Mouse (Mus musculus) embryonic facial prominence, embryonic 12.5 days (tissue): ENCODE measurements around the gene Aldh16a1. TPM values are rescaled to one million over a fixed set of nuclear protein-coding genes. Genes with fewer than 3 reads are reported as not detected.

ENCODE experiments used
- ATAC-seq: fragments of 200-750 bp; cut with Nextera tagmentation; 2 replicates; pipeline ENCODE4 v1.8.0; 2017; ENCODE audit not compliant: insufficient number of reproducible peaks, insufficient read depth, low FRiP score, low TSS enrichment
- H3K27ac ChIP-seq: fragments of 300-500 bp; sonication (generic); 2 replicates; pipeline ENCODE4 v1.5.1; 2016; ENCODE audit warnings: mild to moderate bottlenecking
- H3K27me3 ChIP-seq: fragments of 300-500 bp; sonication (generic); 2 replicates; pipeline ENCODE4 v1.6.1; 2016; ENCODE audit warnings: mild to moderate bottlenecking, moderate library complexity
- H3K36me3 ChIP-seq: fragments of 300-500 bp; sonication (generic); 2 replicates; pipeline ENCODE4 v1.6.1; 2016; ENCODE audit warnings: mild to moderate bottlenecking
- H3K4me1 ChIP-seq: fragments of 300-500 bp; sonication (generic); 2 replicates; pipeline ENCODE4 v1.6.1; 2016
- H3K4me2 ChIP-seq: fragments of 300-500 bp; sonication (generic); replicated peaks from 2 replicates; pipeline ENCODE4 v1.6.1; 2016; ENCODE audit warnings: mild to moderate bottlenecking, moderate library complexity
- H3K4me3 ChIP-seq: fragments of 300-500 bp; sonication (generic); 2 replicates; pipeline ENCODE4 v1.5.1; 2016; ENCODE audit warnings: mild to moderate bottlenecking
- H3K9ac ChIP-seq: fragments of 300-500 bp; sonication (generic); 2 replicates; pipeline ENCODE4 v1.6.1; 2016; ENCODE audit warnings: mild to moderate bottlenecking, moderate library complexity
- H3K9me3 ChIP-seq: fragments of 300-500 bp; sonication (generic); 2 replicates; pipeline ENCODE4 v1.6.1; 2016; ENCODE audit warnings: mild to moderate bottlenecking, moderate library complexity
- WGBS: fragments of 180-500 bp; shearing (Covaris S2); methylation state at CpG from one replicate; pipeline ENCODE4 v1.1.7; 2016; 5-methylcytosine and 5-hydroxymethylcytosine counted together
- polyA plus RNA-seq: library from polyadenylated mRNA; unstranded; fragments of >200 nt; fragmentation: Nextera tagmentation; extraction: Ambion mirVana; gene quantifications from 2 replicates; pipeline ENCODE4 v1.2.1, GENCODE M21; 2016

The Aldh16a1 gene
- polyA plus RNA-seq, 1 experiment from 2014 or later = 43.8 TPM

DNA sequence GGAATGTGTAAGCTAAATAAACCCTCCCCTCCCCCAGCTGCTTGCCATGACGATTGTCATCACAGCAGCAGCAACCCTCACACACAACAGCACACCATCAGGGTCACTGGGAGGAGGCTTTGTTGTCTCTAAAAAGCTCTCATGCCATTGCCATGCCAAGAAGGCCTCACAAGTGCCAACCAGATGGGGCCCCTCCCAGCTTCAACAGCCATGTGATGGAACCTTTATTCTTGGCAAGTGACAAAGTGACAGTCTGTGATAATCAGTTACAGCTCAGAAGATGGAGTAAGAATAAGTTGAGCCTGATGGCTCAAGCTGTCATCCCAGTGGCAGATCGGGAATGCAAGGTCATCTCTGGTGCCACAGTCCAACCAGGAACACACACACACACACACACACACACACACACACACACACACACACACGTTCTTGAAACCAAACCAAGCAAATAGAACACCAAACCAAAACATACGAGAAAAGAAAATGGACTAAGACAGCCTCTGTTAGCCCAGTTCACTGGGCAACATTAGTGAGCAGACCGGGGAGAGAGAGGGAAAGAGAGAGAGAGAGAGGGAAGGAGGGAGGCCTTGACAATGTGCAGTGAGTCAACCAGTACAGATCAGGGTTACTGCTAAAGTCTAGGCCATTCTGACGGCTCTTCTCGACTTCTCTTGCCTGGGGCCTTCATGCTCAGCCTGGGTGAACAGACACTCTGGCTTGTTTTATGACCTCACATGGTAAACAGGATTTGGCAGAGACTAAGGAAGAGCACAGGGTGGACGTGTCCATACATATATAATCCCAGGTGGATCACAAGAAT, 14.3 kb downstream of the Aldh16a1 start:
- H3K4me3 ChIP-seq = no peak overlapping the region
- peaks cover 7% of the 10 kb centered on the region; the same call in 1 of the 2 replicates for H3K4me1 ChIP-seq
- H3K9ac ChIP-seq = no peak overlapping the region
- no peak overlapping the region for H3K4me2 ChIP-seq
- H3K27me3 ChIP-seq = peaks cover 7% of the 10 kb centered on the region; the same call in 1 of the 2 replicates
- H3K27ac ChIP-seq = no peak overlapping the region
- H3K9me3 ChIP-seq = no peaks in the 10 kb centered on the region
- peaks cover 31% of the 10 kb centered on the region for H3K36me3 ChIP-seq
- ATAC-seq = no peak
- WGBS = 76% methylated on average over 8 of the region's 8 CpGs

DNA sequence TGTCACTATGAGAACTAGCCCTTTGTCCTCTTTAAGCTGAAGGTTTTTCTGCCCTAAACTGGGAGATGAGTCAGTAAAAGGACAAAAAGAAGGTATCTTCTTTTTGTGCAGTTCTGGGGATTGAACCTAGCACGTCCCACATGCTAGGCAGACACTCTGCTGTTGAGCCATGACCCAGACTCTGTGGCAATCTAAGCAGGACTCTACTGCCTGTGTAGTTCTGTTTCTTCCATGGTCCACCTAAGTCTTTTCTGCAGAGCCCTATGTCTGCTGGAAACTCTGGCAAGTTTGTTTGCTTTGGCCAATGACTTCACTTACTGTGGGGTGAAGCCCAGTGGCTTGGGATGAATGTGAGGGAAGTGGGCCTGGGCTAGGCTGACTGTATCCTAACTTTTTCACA, 16.0 kb downstream of the Aldh16a1 start:
- H3K27me3 ChIP-seq = peaks cover 13% of the 10 kb centered on the region; the same call in 1 of the 2 replicates
- peaks cover 14% of the 10 kb centered on the region for H3K36me3 ChIP-seq
- H3K4me2 ChIP-seq = no peak overlapping the region
- ATAC-seq = no peak
- 82% methylated on average over 1 of the region's 1 CpGs for WGBS
- H3K4me3 ChIP-seq = no peak overlapping the region
- H3K27ac ChIP-seq = no peak overlapping the region
- peaks cover 7% of the 10 kb centered on the region; the same call in 1 of the 2 replicates for H3K4me1 ChIP-seq
- H3K9me3 ChIP-seq = no peaks in the 10 kb centered on the region
- 0 out of 2 replicates have a peak overlapping the region, but pooled peaks have one; percentile 0 for H3K9ac ChIP-seq

DNA sequence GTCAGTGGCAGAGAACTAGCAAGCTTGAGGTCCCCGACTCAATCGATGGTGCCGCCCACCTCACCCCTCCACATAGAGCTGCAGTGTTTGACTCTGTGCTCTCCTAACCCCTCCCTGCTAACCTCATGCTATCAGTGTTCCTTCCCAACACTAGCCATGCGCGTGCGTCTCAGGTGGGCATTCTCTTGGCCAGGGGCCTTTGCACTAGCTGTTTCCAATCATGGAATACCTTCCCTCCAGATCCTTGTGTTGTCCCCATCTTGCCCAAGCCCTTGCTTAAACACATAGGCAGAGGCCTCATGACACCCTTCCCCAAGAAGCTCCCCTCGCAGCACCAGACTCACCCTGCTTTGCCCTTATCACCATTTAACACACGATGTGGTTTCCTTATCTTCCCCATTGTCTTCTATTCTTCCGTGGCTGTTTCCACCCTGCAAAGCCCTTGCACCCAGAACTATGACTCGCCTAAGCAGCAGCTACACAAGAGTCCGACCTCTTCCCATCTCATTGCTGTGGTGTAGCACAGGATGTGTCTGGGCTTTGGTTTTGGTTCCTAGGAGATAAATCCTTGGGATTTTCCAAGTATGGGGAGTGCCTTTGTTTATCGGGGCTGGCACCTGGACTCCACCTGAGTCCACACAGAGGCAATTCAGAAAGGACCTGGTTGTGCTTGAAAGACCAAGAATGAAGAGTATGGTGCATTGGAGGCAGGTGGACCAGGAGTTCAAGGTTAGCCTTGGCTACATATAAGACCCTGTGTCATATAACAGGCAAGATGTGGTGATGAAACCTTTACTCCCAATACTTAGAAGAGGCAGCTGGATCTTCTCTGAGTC, 17.0 kb downstream of the Aldh16a1 start:
- peaks cover 7% of the 10 kb centered on the region; the same call in 1 of the 2 replicates for H3K4me1 ChIP-seq
- H3K9me3 ChIP-seq = no peaks in the 10 kb centered on the region
- peaks cover 13% of the 10 kb centered on the region; the same call in 1 of the 2 replicates for H3K27me3 ChIP-seq
- no peak overlapping the region for H3K9ac ChIP-seq
- ATAC-seq = no peak
- H3K4me2 ChIP-seq = no peak overlapping the region
- H3K36me3 ChIP-seq = peaks cover 4% of the 10 kb centered on the region; the same call in 1 of the 2 replicates
- no peak overlapping the region for H3K4me3 ChIP-seq
- WGBS = 84% methylated on average over 12 of the region's 12 CpGs
- no peak overlapping the region for H3K27ac ChIP-seq

DNA sequence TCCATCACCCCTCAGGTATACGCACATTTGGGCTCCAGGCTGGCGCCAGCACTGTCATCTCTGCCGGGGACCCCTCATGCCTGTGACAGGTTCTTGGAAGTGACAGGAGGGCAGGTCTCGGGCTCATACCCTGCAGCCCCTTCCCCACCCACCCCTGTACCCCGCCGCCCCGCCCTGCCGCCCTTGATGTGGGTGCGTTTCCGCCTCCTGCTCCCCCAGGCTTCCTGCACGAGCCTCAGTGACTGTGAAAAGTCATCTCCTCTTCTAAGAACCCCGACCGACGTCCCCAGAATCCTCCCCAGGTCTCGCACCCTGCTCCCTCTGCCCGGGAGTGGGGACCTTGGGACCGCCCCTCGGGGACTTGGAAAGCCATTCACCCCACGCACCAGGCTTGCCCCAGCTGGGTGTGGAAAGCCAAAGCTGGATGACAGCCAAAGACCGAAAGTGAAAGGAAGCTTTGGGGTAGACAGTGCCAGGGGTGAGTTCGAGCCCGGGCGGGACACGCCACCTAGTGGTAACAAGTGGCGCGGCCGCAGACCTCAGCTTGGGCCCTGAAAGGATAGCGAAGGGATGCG, 18.3 kb downstream of the Aldh16a1 start, which contains the start of the genes Gm45713 and Flt3l:
Gm45713 (minus strand) TSS at position 239 of the 575 bp plus-strand sequence.
Flt3l (minus strand) TSS at position 440 of the 575 bp plus-strand sequence.
- WGBS = 3% methylated on average over 29 of the region's 29 CpGs
- Histone ChIP-seq H3K27me3 (peaks cover 13% of the 10 kb centered on the region; the same call in 1 of the 2 replicates), H3K4me1 (peaks cover 7% of the 10 kb centered on the region; the same call in 1 of the 2 replicates), H3K4me3 (peak within 1 kb of the TSS; percentile 47), H3K36me3 (no peaks in the 10 kb centered on the region), H3K9ac (peak within 1 kb of the TSS; percentile 69), H3K4me2 (peak within 1 kb of the TSS; percentile 61), H3K27ac (no peak within 1 kb of the TSS), H3K9me3 (no peaks in the 10 kb centered on the region)
- peak; percentile 68; the same call in 1 of the 2 replicates for ATAC-seq

DNA sequence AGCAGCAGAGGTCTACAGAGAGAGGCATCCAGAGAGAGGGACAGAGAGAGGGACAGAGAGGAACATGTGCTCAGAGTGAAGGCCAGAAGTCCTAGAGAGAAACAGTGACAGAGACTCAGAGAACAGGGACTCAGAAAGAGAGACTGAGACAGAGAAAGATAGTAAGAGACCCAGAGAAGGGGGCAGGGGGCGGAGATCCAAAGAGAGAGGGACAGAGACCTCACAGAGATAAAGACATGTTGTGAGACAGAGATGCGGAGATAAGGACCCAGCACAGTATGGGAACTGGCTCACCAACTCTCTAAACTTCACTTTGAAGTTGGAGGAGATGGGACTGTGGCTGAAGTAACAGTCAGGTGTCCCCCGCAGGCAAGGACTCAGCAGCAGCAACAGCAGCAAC, 19.0 kb downstream of the Aldh16a1 start:
- no peak for ATAC-seq
- Histone ChIP-seq H3K4me3 (no peak overlapping the region), H3K36me3 (no peaks in the 10 kb centered on the region), H3K27me3 (peaks cover 13% of the 10 kb centered on the region; the same call in 1 of the 2 replicates), H3K9ac (no peak overlapping the region), H3K27ac (no peak overlapping the region), H3K9me3 (no peaks in the 10 kb centered on the region), H3K4me2 (peak overlapping the region; percentile 61), H3K4me1 (peaks cover 7% of the 10 kb centered on the region; the same call in 1 of the 2 replicates)
- 62% methylated on average over 3 of the region's 3 CpGs for WGBS

DNA sequence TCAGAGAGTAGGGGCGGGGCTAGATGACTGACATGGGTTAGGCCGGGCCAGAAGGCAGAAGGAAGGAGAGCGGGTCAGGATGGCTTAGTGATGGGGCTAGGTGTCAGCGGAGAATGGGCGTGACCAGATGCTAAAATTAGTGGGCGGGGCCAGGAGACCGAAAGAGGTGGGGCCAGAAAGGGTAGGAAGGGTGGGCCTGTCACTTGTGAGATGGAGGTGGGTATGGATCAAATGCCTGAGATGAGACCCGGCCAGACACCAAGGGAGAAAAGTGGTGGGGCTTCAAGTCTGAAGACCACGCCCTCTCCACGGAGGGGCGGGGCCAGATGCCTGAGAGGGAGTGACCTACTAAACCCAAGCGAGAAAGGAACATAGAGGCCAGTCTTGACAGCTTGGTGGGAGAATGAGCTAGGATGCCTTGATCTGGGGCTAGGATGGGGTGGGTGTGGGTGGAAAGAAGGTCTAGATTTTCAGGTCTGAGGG, 19.8 kb downstream of the Aldh16a1 start:
- Histone ChIP-seq H3K9ac (no peak overlapping the region), H3K27me3 (peaks cover 13% of the 10 kb centered on the region; the same call in 1 of the 2 replicates), H3K36me3 (no peaks in the 10 kb centered on the region), H3K4me3 (no peak overlapping the region), H3K4me2 (no peak overlapping the region), H3K27ac (no peak overlapping the region), H3K9me3 (no peaks in the 10 kb centered on the region), H3K4me1 (peaks cover 11% of the 10 kb centered on the region; the same call in 1 of the 2 replicates)
- WGBS = 5% methylated on average over 12 of the region's 12 CpGs
- no peak for ATAC-seq

DNA sequence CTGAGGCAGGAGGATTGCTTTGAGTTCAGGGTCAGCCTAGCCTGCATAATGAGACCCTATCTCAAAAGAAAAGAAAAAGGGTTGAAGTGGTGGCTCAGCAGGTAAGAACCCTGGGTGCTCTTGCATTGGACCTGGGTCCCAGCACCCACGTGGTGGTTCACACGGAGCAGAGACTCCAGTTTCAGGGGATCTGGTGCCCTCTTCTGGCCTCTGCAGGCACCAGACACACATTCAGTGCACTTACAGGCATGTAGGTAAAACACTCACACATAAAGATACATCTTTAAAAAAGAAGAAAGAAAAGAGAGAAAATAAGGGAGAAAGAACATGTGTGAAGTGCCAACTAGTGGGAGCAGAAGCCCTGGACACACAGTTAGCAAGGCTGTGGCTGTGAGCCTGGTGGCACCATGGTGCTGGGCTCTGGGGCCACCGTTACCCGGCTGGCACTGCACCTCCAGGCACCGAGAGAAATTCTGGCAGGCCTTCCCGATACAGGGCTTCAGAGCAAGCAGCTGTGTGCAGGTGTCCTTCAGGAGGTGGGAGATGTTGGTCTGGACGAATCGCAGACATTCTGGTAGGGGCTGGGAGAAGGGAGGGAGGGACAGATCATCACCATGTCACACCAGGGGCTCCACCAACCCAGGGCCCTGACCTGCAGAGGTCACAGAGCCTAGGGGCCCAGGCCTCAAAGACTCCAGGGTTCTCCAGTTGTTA, 20.8 kb downstream of the Aldh16a1 start:
- WGBS = 68% methylated on average over 8 of the region's 8 CpGs
- Histone ChIP-seq H3K27me3 (peaks cover 13% of the 10 kb centered on the region; the same call in 1 of the 2 replicates), H3K36me3 (no peaks in the 10 kb centered on the region), H3K9me3 (no peaks in the 10 kb centered on the region), H3K27ac (no peak overlapping the region), H3K4me2 (no peak overlapping the region), H3K4me1 (peaks cover 14% of the 10 kb centered on the region; the same call in 1 of the 2 replicates), H3K4me3 (no peak overlapping the region), H3K9ac (no peak overlapping the region)
- ATAC-seq = no peak

DNA sequence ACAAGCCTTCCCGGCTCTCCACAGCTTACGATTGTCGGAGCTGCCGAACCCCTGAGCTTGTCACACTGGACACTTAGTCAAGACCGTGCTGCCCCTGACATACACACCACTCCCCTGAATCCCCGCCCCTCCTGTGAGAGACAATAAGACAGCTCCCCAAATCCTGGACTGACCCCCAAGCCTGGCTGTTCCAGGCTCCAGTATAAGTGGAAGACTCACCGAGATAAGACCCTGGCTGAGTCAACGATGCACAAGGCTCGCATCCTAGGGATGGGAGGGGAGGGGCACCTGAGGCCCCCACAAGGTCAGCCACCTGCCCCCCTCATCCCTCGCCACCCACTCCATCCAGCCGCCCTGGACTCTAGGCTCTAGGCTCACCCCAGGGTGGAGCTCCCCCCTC, 22.5 kb downstream of the Aldh16a1 start:
- peaks cover 20% of the 10 kb centered on the region for H3K4me1 ChIP-seq
- H3K4me3 ChIP-seq = no peak overlapping the region
- H3K4me2 ChIP-seq = no peak overlapping the region
- H3K9me3 ChIP-seq = no peaks in the 10 kb centered on the region
- no peak for ATAC-seq
- peaks cover 6% of the 10 kb centered on the region for H3K36me3 ChIP-seq
- H3K27ac ChIP-seq = no peak overlapping the region
- 77% methylated on average over 11 of the region's 11 CpGs for WGBS
- peaks cover 13% of the 10 kb centered on the region; the same call in 1 of the 2 replicates for H3K27me3 ChIP-seq
- no peak overlapping the region for H3K9ac ChIP-seq

DNA sequence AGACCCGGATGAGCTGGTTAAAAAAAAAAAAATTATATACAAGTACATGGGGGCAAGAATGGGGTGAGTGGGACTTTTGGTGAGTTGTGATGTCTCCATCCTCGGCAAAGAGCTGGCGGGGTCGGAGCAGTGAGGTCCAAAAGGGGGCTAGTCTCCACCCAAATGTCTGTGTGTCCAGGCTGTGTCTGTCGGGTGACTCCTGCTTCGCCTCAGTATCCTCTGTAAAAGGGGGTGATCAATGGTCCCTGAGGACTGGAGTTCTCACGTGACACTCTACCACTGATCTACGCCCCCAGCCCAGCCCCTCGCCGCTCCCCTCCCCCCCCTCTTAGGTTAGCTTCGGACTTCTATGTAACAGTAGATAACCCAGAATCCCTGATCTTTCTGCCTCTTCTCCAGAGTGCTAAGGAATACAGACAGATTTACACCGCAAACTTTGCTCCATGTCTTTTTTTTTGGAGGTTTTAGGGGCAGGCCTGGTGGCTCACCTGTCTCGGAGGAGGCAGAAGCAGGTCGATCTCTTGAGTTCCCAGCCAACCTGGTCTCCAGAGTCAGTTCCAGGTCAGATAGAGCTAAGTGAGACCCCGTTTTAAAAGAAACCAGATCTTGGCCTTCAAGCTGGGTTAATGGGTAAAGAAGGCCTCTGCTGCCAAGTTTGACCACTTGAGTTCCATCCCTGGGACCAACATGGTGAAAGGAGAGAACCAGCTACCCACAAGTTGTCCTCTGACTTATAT, 24.4 kb downstream of the Aldh16a1 start:
- peaks cover 26% of the 10 kb centered on the region for H3K4me1 ChIP-seq
- H3K36me3 ChIP-seq = peaks cover 24% of the 10 kb centered on the region
- H3K27me3 ChIP-seq = peaks cover 6% of the 10 kb centered on the region; the same call in 1 of the 2 replicates
- no peak for ATAC-seq
- H3K4me2 ChIP-seq = peak overlapping the region; percentile 62
- H3K9me3 ChIP-seq = no peaks in the 10 kb centered on the region
- 51% methylated on average over 15 of the region's 15 CpGs for WGBS
- peak overlapping the region; percentile 91; the same call in 1 of the 2 replicates for H3K4me3 ChIP-seq
- H3K27ac ChIP-seq = peak overlapping the region; percentile 92
- peak overlapping the region; percentile 60 for H3K9ac ChIP-seq

DNA sequence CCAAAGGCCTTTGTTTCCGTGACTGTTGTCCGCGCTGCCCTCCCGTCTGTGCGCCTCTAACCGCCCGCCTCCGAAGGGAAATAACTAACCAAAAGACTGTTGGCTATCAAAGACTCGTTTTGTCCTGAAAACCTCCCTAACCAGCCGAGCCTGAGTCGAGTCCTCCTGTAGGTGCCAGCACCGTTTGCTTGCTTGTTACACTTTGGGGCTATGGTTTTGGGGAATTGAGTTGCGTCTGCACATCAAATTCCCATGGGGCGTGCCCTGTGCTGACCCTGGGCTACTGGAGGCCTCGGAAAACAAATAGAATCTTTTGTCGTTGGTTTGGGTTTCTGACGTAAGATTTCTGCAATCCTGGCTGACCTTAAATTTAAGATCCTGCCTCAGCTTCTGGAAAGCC, 25.1 kb downstream of the Aldh16a1 start:
- H3K4me3 ChIP-seq = peak overlapping the region; percentile 91
- H3K4me2 ChIP-seq = peak overlapping the region; percentile 62
- H3K9me3 ChIP-seq = no peaks in the 10 kb centered on the region
- peak overlapping the region; percentile 60 for H3K9ac ChIP-seq
- under 1% methylated on average over 17 of the region's 17 CpGs for WGBS
- peaks cover under 1% of the 10 kb centered on the region; the same call in 1 of the 2 replicates for H3K27me3 ChIP-seq
- H3K27ac ChIP-seq = peak overlapping the region; percentile 92
- peaks cover 24% of the 10 kb centered on the region for H3K36me3 ChIP-seq
- H3K4me1 ChIP-seq = peaks cover 26% of the 10 kb centered on the region
- ATAC-seq = no peak
